Mouse (Mus musculus): ENCODE results near the gene Gsk3a.

The Gsk3a gene

GRCm38 (mm10) chr7:25220457-25221101 is 17.1 kb downstream of the Gsk3a start, which contains the start of gene Dedd2:
Gene Dedd2, minus strand, starts transcription at chr7:25220615.
- DNase-seq, result peak in 1 of 2 experiments; percentile 30

- peak; percentile 93 to 97 for DNase-seq
These were observed 17.7 kb downstream of the Gsk3a start for GRCm38 (mm10) chr7:25219756-25220456.

- no peak for DNase-seq
These were observed 18.3 kb downstream of the Gsk3a start for GRCm38 (mm10) chr7:25219416-25219750.

- peak; percentile 34 to 48 for DNase-seq
These were observed 18.8 kb downstream of the Gsk3a start for GRCm38 (mm10) chr7:25218705-25219415.

- no peak for DNase-seq
These were observed 19.8 kb downstream of the Gsk3a start for GRCm38 (mm10) chr7:25217653-25218395.

- no peak for DNase-seq
These were observed 23.5 kb downstream of the Gsk3a start for GRCm38 (mm10) chr7:25214172-25214571.

GRCm38 (mm10) chr7:25213099-25213498 is 24.6 kb downstream of the Gsk3a start:
- no peak for DNase-seq

GRCm38 (mm10) chr7:25210482-25210881 is 27.2 kb downstream of the Gsk3a start:
- DNase-seq, result no peak

GRCm38 (mm10) chr7:25209161-25209622 is 28.5 kb downstream of the Gsk3a start:
- DNase-seq, result peak; percentile 36 to 41

- no peak for DNase-seq
These were observed 31.4 kb downstream of the Gsk3a start for GRCm38 (mm10) chr7:25206094-25206830.

GRCm38 (mm10) chr7:25205355-25206093 is 32.1 kb downstream of the Gsk3a start:
- DNase-seq, result peak; percentile 70

- DNase-seq, result no peak
These were observed 34.0 kb downstream of the Gsk3a start for GRCm38 (mm10) chr7:25203624-25204023.

- no peak for DNase-seq
These were observed 40.1 kb downstream of the Gsk3a start for GRCm38 (mm10) chr7:25197384-25198018.

GRCm38 (mm10) chr7:25196107-25196506 is 41.5 kb downstream of the Gsk3a start:
- DNase-seq, result no peak

GRCm38 (mm10) chr7:25195148-25195547 is 42.5 kb downstream of the Gsk3a start:
- DNase-seq, result no peak

GRCm38 (mm10) chr7:25192110-25192509 is 45.5 kb downstream of the Gsk3a start:
- no peak for DNase-seq

GRCm38 (mm10) chr7:25190806-25191205 is 46.8 kb downstream of the Gsk3a start:
- DNase-seq, result no peak

GRCm38 (mm10) chr7:25187662-25188650 is 49.7 kb downstream of the Gsk3a start:
- peak; percentile 73 to 89 for DNase-seq

- no peak for DNase-seq
These were observed 53.6 kb downstream of the Gsk3a start for GRCm38 (mm10) chr7:25184091-25184490.

GRCm38 (mm10) chr7:25181814-25182213 is 55.8 kb downstream of the Gsk3a start:
- peak; percentile 32 to 47 for DNase-seq

Measured in spleen, adult 18-20 months (tissue).